Mouse (Mus musculus): ENCODE results near the gene Camta1. TPM values are rescaled to one million over a fixed set of nuclear protein-coding genes. Genes with fewer than 3 reads are reported as not detected.
"Not testable (repeated sequence)": the region's sequence is repeated elsewhere in the genome, so short reads cannot be mapped to it uniquely, and the experiment has no call there.

The Camta1 gene
- total and polyA plus RNA-seq, 2 experiments from 2014 or later: 127 to 145 TPM

DNA sequence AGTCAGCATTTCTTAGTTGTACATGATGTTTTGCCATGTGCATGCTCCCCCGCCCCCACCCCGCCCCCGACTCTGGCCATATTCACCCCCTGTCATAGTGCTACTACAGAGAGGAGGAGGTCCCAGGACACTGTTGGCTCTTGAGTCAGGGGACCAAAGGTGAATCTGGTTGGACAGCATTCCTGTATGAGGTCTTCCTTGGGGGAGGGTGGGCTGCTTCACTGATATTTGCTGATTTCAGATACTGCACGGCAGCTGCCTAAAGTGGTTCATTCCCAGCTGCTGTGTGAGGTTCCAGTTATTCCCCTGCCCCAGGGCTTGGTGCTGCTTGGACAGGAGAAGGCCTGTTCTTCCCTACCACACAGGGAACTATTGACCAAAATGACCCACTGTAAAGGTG, 973.2 kb downstream of the Camta1 start:
- no peak overlapping the region for H3K9ac ChIP-seq (replicated peaks; ENCODE audit: low read length)
- no peak for ATAC-seq
- H3K27ac ChIP-seq: no peak overlapping the region
- H3K4me3 ChIP-seq (ENCODE audit: low read length): no peak overlapping the region
- no peaks in the 10 kb centered on the region for H3K9me3 ChIP-seq (ENCODE audit: low read length)
- TF ChIP-seq CTCF (IDR thresholded peaks at IDR 0.05; ENCODE audit: low read depth): no peak
- H3K36me3 ChIP-seq (ENCODE audit: insufficient read depth, low read length): no peaks in the 10 kb centered on the region
- H3K27me3 ChIP-seq (ENCODE audit: insufficient read depth, low read length): no peaks in the 10 kb centered on the region
- H3K4me1 ChIP-seq (ENCODE audit: insufficient read depth, low read length): no peaks in the 10 kb centered on the region
- no peak overlapping the region for H3K4me2 ChIP-seq (ENCODE audit: low read depth, low read length)
- no peak for DNase-seq (ENCODE audit: low spot score)
- 87% methylated on average over 4 of the region's 4 CpGs for WGBS

DNA sequence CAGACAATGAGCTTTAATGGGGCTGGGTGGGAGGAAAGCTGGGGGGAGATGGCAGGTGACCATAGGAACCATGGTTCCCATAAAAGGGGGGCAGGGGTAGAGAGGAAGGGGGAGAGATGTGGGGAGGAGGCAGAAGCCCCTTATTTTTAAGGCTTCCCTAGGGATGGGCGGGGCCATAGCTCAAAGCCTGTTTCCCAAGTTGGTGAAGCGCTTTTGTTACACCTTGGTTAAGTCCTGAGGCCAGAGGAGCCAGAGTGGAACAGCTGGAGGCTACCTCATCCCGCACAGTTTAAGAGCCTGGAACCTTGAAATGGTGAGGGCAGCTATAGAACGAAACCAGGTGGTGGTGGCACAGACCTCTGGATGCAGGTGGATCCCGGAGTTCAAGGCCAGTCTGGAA, 973.8 kb downstream of the Camta1 start:
- no peak overlapping the region for H3K27ac ChIP-seq
- H3K9me3 ChIP-seq (ENCODE audit: low read length): no peaks in the 10 kb centered on the region
- no peaks in the 10 kb centered on the region for H3K4me1 ChIP-seq (ENCODE audit: insufficient read depth, low read length)
- H3K4me2 ChIP-seq (ENCODE audit: low read depth, low read length): no peak overlapping the region
- no peaks in the 10 kb centered on the region for H3K36me3 ChIP-seq (ENCODE audit: insufficient read depth, low read length)
- ATAC-seq: no peak
- 84% methylated on average over 5 of the region's 5 CpGs for WGBS
- DNase-seq (ENCODE audit: low spot score): no peak
- H3K9ac ChIP-seq (replicated peaks; ENCODE audit: low read length): no peak overlapping the region
- no peaks in the 10 kb centered on the region for H3K27me3 ChIP-seq (ENCODE audit: insufficient read depth, low read length)
- TF ChIP-seq CTCF (IDR thresholded peaks at IDR 0.05; ENCODE audit: low read depth): no peak
- H3K4me3 ChIP-seq (ENCODE audit: low read length): no peak overlapping the region

DNA sequence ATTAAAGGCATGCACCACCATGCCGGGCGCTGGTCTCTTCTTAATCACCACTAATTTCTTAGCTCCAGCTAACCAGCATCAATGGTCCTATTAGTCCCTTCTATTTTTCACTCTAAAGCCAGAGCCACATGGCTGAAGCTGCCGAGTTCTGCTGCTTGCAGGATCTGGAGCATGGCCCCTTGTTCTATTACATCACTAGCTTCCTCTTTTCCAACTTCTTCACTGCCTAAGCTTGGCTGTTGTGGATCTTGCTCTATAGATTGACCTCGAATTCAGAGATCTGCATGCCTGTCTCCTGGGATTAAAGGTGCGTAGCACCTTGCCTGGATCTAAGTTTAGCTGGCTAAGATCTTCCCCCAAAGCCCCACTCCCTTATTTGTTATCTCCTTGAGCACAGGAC, 979.0 kb downstream of the Camta1 start:
- no peaks in the 10 kb centered on the region for H3K27me3 ChIP-seq (ENCODE audit: insufficient read depth, low read length)
- DNase-seq (ENCODE audit: low spot score): no peak
- ATAC-seq: no peak
- WGBS: 92% methylated on average over 5 of the region's 5 CpGs
- no peak overlapping the region for H3K9ac ChIP-seq (replicated peaks; ENCODE audit: low read length)
- no peak for TF ChIP-seq CTCF (IDR thresholded peaks at IDR 0.05; ENCODE audit: low read depth)
- no peak overlapping the region for H3K4me3 ChIP-seq (ENCODE audit: low read length)
- no peaks in the 10 kb centered on the region for H3K4me1 ChIP-seq (ENCODE audit: insufficient read depth, low read length)
- peaks cover 17% of the 10 kb centered on the region for H3K9me3 ChIP-seq (ENCODE audit: low read length)
- no peak overlapping the region for H3K27ac ChIP-seq
- H3K36me3 ChIP-seq (ENCODE audit: insufficient read depth, low read length): no peaks in the 10 kb centered on the region
- no peak overlapping the region for H3K4me2 ChIP-seq (ENCODE audit: low read depth, low read length)

DNA sequence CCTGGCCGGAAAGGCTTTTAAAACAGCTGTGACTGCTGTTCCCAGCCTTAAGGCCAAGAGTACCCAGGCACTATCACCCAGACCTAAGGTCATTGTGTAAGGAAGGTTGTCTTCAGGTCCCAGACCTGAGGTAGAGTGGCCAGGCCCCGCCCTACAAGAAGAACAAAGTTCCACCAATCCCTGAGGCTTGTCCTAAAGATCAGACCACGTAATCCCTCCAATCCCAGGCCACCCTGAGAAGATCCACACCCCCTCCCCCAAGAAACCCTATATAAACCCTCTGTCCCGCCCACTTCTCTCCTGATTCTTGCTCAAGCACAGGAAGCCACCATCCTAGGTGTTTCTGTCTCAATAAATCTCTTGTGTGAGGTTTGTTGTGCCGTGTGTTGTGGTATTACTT, 981.3 kb downstream of the Camta1 start:
- 90% methylated on average over 5 of the region's 5 CpGs for whole genome bisulfite sequencing
- H3K4me1 ChIP-seq (ENCODE audit: insufficient read depth, low read length): no peaks in the 10 kb centered on the region
- no peak for DNase-seq (ENCODE audit: low spot score)

DNA sequence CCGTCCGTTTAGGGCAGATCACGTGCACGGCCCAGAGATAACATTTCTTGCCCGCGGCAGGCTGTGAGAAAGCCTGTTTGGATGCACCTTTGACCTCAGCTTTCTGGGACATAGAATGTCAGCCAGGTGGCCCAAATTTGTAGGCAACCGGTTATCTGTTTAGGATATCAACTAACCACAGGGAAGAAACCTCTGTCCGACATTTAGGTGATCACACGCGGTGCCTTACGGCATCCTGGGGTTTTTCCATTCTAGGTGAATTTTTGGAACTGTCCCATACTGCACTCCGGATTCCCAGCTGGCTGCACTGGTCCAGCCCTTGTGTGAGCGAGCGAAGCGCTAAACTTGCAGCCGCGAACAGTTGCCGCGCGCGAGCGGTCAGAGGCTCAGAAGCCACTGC, 982.0 kb downstream of the Camta1 start:
- Histone ChIP-seq H3K9ac (replicated peaks; ENCODE audit: low read length) (no peak overlapping the region), H3K9me3 (ENCODE audit: low read length) (peaks cover 17% of the 10 kb centered on the region), H3K4me1 (ENCODE audit: insufficient read depth, low read length) (no peaks in the 10 kb centered on the region), H3K4me3 (ENCODE audit: low read length) (no peak overlapping the region), H3K27me3 (ENCODE audit: insufficient read depth, low read length) (no peaks in the 10 kb centered on the region), H3K27ac (no peak overlapping the region), H3K4me2 (ENCODE audit: low read depth, low read length) (no peak overlapping the region), H3K36me3 (ENCODE audit: insufficient read depth, low read length) (no peaks in the 10 kb centered on the region)
- no peak for DNase-seq (ENCODE audit: low spot score)
- WGBS: 96% methylated on average over 22 of the region's 22 CpGs
- no peak for ATAC-seq
- TF ChIP-seq CTCF (IDR thresholded peaks at IDR 0.05; ENCODE audit: low read depth): no peak

More for the DNA sequence above, 981.3 kb downstream of the Camta1 start:
- no peak overlapping the region for H3K27ac ChIP-seq
- H3K27me3 ChIP-seq (ENCODE audit: insufficient read depth, low read length): no peaks in the 10 kb centered on the region
- no peak overlapping the region for H3K9ac ChIP-seq (replicated peaks; ENCODE audit: low read length)
- H3K36me3 ChIP-seq (ENCODE audit: insufficient read depth, low read length): no peaks in the 10 kb centered on the region
- peaks cover 17% of the 10 kb centered on the region for H3K9me3 ChIP-seq (ENCODE audit: low read length)
- ATAC-seq: no peak
- no peak overlapping the region for H3K4me3 ChIP-seq (ENCODE audit: low read length)
- H3K4me2 ChIP-seq (ENCODE audit: low read depth, low read length): no peak overlapping the region
- TF ChIP-seq CTCF (IDR thresholded peaks at IDR 0.05; ENCODE audit: low read depth): no peak

DNA sequence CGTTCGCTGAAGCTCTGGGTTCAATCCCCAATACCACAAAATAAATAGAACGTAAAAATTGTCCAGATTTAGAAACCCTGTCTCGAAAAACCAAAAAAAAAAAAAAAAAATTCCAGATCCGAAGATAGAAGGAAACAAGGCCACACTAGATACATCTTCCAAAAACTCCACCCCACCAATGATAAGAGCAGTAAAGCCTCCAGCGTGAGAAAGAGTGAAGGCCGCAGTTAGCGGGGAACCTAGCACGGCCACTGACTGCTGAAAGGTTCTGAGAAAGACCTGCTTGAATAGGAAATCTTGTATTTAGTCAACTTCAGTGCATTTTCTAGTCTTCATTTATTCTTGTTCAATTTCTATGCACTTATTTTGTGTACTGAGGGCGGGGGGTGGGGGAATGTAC, 986.3 kb downstream of the Camta1 start:
- Histone ChIP-seq H3K27ac (no peak overlapping the region), H3K27me3 (ENCODE audit: insufficient read depth, low read length) (no peaks in the 10 kb centered on the region), H3K9ac (replicated peaks; ENCODE audit: low read length) (no peak overlapping the region), H3K4me2 (ENCODE audit: low read depth, low read length) (no peak overlapping the region), H3K9me3 (ENCODE audit: low read length) (peaks cover 17% of the 10 kb centered on the region), H3K36me3 (ENCODE audit: insufficient read depth, low read length) (no peaks in the 10 kb centered on the region), H3K4me3 (ENCODE audit: low read length) (no peak overlapping the region), H3K4me1 (ENCODE audit: insufficient read depth, low read length) (peaks cover 8% of the 10 kb centered on the region; the same call in 1 of the 2 replicates)
- WGBS: 86% methylated on average over 10 of the region's 10 CpGs
- DNase-seq (ENCODE audit: low spot score) (no peak), ATAC-seq (no peak)
- TF ChIP-seq CTCF (IDR thresholded peaks at IDR 0.05; ENCODE audit: low read depth): no peak

DNA sequence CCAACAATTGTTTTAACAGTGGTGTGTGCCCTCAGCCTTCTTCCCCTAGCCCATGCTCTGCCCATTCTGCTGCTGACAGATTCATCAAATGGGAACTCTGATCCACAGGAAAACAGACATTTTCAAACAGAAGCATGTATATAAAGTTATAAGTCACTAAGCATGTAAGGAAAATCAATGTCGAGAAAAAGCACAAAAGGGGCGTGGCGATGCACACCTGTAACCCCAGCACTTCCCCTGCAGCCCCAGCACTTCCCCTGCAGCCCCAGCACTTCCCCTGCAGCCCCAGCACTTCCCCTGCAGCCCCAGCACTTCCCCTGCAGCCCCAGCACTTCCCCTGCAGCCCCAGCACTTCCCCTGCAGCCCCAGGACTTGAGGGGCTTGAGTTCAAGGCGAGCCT, 987.3 kb downstream of the Camta1 start:
- not testable (repeated sequence) for H3K4me1 ChIP-seq (ENCODE audit: insufficient read depth, low read length); DNase-seq (ENCODE audit: low spot score); H3K27me3 ChIP-seq (ENCODE audit: insufficient read depth, low read length)

More for the DNA sequence above, 987.3 kb downstream of the Camta1 start:
- peaks cover 10% of the 10 kb centered on the region for H3K9me3 ChIP-seq (ENCODE audit: low read length)
- ATAC-seq; H3K4me2 ChIP-seq (ENCODE audit: low read depth, low read length); H3K4me3 ChIP-seq (ENCODE audit: low read length); H3K9ac ChIP-seq (replicated peaks; ENCODE audit: low read length); H3K36me3 ChIP-seq (ENCODE audit: insufficient read depth, low read length); H3K27ac ChIP-seq: not testable (repeated sequence)
- 81% methylated on average over 4 of the region's 4 CpGs for WGBS
